Mouse (Mus musculus): ENCODE measurements around the gene Asl. TPM values are rescaled to one million over a fixed set of nuclear protein-coding genes. Genes with fewer than 3 reads are reported as not detected.

The Asl gene
- polyA plus RNA-seq, 1 experiment from 2014 or later, result 42.4 TPM

GRCm38 (mm10) chr5:130059413-130060328, 30.6 kb upstream of the Asl start:
- Histone ChIP-seq H3K36me3 (replicated peaks) (peaks cover 5% of the 10 kb centered on the region; the same call in 1 of the 2 replicates), H3K27ac (0 out of 2 replicates have a peak overlapping the region, but pooled peaks have one; percentile 15), H3K4me1 (no peaks in the 10 kb centered on the region), H3K4me2 (no peak overlapping the region), H3K27me3 (replicated peaks) (no peaks in the 10 kb centered on the region), H3K4me3 (no peak overlapping the region), H3K9ac (no peak overlapping the region), H3K9me3 (no peaks in the 10 kb centered on the region)
- 66% methylated on average over 12 of the region's 12 CpGs for WGBS
- ATAC-seq (replicated peaks), result no peak

- WGBS, result 98% methylated on average over 2 of the region's 2 CpGs
- H3K27me3 ChIP-seq (replicated peaks), result no peaks in the 10 kb centered on the region
- no peak overlapping the region for H3K4me2 ChIP-seq
- H3K4me1 ChIP-seq, result no peaks in the 10 kb centered on the region
- H3K36me3 ChIP-seq (replicated peaks), result peaks cover 5% of the 10 kb centered on the region; the same call in 1 of the 2 replicates
- no peak overlapping the region for H3K27ac ChIP-seq
- no peaks in the 10 kb centered on the region for H3K9me3 ChIP-seq
- no peak overlapping the region for H3K4me3 ChIP-seq
- no peak overlapping the region for H3K9ac ChIP-seq
- no peak for ATAC-seq (replicated peaks)
These were observed 27.3 kb upstream of the Asl start for GRCm38 (mm10) chr5:130056303-130056702.

DNA sequence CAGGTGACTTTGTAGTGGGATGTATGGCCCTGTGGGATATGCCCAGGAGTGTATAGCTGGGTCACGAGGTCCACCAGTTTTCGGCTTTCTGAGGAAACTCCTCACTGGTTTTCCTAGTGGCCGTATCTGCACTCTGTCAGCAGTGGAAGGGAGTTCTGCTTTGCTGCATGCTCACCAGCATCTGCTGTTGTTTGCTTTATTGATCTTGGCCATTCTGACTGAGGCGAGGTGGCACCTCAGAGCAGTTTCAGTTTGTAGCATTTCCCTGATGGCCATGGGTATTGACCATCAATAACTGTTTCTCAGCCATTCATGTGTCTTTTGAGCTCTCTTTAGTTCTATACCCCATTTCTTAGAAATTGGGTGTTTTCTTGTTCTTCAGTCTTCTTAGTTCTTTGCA, 26.6 kb upstream of the Asl start:
- Histone ChIP-seq H3K4me3 (no peak overlapping the region), H3K4me2 (no peak overlapping the region), H3K4me1 (no peaks in the 10 kb centered on the region), H3K27me3 (replicated peaks) (no peaks in the 10 kb centered on the region), H3K36me3 (replicated peaks) (peaks cover 5% of the 10 kb centered on the region; the same call in 1 of the 2 replicates), H3K9ac (no peak overlapping the region), H3K9me3 (no peaks in the 10 kb centered on the region), H3K27ac (no peak overlapping the region)
- no peak for ATAC-seq (replicated peaks)
- 92% methylated on average over 4 of the region's 4 CpGs for WGBS

- H3K9ac ChIP-seq, result no peak overlapping the region
- H3K36me3 ChIP-seq (replicated peaks), result peaks cover 5% of the 10 kb centered on the region; the same call in 1 of the 2 replicates
- H3K9me3 ChIP-seq, result no peaks in the 10 kb centered on the region
- no peak overlapping the region for H3K4me2 ChIP-seq
- H3K4me3 ChIP-seq, result no peak overlapping the region
- no peaks in the 10 kb centered on the region for H3K27me3 ChIP-seq (replicated peaks)
- H3K4me1 ChIP-seq, result no peaks in the 10 kb centered on the region
- H3K27ac ChIP-seq, result no peak overlapping the region
- no peak for ATAC-seq (replicated peaks)
- 89% methylated on average over 6 of the region's 6 CpGs for WGBS
These were observed 23.9 kb upstream of the Asl start for GRCm38 (mm10) chr5:130052955-130053354.

DNA sequence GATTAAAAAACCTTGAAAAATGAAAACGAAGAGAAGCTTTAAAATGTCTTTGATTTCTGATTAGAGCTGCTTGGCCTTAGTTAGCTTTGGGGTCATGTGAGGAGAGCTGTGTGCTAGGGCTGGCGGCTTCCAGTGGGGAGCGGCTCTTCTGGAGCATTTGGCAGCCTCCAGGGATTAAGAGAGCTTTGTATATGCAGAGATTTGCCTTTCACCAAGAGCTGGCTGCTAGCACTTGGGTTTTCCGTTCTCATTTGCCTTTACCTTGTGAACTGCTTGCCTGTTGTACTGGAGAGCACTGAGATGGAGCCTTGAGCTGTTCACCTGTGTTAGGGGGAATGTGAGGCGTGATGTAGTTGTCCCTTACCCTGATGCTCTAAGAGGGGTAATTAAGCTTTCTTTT, 23.5 kb upstream of the Asl start:
- Histone ChIP-seq H3K27me3 (replicated peaks) (no peaks in the 10 kb centered on the region), H3K36me3 (replicated peaks) (peaks cover 5% of the 10 kb centered on the region; the same call in 1 of the 2 replicates), H3K4me1 (no peaks in the 10 kb centered on the region), H3K4me3 (no peak overlapping the region), H3K9ac (no peak overlapping the region), H3K9me3 (no peaks in the 10 kb centered on the region), H3K4me2 (no peak overlapping the region), H3K27ac (no peak overlapping the region)
- 68% methylated on average over 5 of the region's 5 CpGs for WGBS
- no peak for ATAC-seq (replicated peaks)

GRCm38 (mm10) chr5:130051073-130051860, 22.2 kb upstream of the Asl start:
- no peaks in the 10 kb centered on the region for H3K9me3 ChIP-seq
- no peak overlapping the region for H3K4me3 ChIP-seq
- H3K4me1 ChIP-seq, result no peaks in the 10 kb centered on the region
- no peak overlapping the region for H3K27ac ChIP-seq
- no peak overlapping the region for H3K4me2 ChIP-seq
- ATAC-seq (replicated peaks), result no peak
- H3K27me3 ChIP-seq (replicated peaks), result no peaks in the 10 kb centered on the region
- 83% methylated on average over 15 of the region's 15 CpGs for WGBS
- H3K36me3 ChIP-seq (replicated peaks), result peaks cover 11% of the 10 kb centered on the region; the same call in 1 of the 2 replicates
- no peak overlapping the region for H3K9ac ChIP-seq

GRCm38 (mm10) chr5:130050416-130050815, 21.4 kb upstream of the Asl start:
- Histone ChIP-seq H3K9me3 (no peaks in the 10 kb centered on the region), H3K27ac (no peak overlapping the region), H3K4me3 (no peak overlapping the region), H3K27me3 (replicated peaks) (no peaks in the 10 kb centered on the region), H3K9ac (no peak overlapping the region), H3K4me2 (no peak overlapping the region), H3K36me3 (replicated peaks) (peaks cover 10% of the 10 kb centered on the region; the same call in 1 of the 2 replicates), H3K4me1 (no peaks in the 10 kb centered on the region)
- no peak for ATAC-seq (replicated peaks)
- WGBS, result 31% methylated on average over 6 of the region's 6 CpGs

DNA sequence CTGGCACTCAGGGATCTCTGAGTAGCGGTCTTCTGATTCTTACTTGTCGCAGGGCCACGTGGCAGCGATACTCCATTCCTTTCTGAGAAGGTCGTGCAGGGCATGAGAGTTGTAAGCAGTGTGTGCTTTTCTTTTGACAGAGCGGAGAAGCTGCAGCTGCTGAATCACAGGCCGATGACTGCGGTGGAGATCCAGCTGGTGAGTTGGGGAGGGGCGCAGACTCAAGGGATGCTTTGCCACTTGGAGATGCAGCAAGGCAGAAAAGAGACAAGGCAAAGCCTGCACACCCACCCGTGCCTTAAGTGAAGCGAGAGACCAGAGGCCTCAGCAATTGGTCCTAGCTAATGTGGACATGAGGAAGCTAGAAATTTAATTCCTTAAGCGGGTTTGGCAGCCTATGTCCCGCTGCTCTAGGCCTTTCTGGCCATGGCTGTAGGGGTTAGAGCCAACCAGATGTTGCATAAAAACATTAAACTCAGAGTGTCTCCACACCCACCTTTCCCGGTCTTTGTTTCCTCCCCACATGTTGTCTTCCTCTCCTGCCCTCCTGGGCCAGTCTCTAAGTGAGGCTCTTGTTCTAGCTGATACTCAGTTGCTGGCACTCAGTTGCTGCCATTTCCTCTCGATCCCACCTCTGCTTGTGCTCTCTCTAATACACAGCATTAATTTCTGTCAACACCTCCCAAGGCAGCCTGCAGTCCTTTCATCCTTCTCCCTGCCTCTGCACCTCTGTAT, 19.9 kb upstream of the Asl start:
- 80% methylated on average over 15 of the region's 15 CpGs for WGBS
- no peak for ATAC-seq (replicated peaks)
- H3K27me3 ChIP-seq (replicated peaks), result no peaks in the 10 kb centered on the region
- no peak overlapping the region for H3K4me2 ChIP-seq
- H3K36me3 ChIP-seq (replicated peaks), result peaks cover 7% of the 10 kb centered on the region; the same call in 1 of the 2 replicates
- H3K9me3 ChIP-seq, result no peaks in the 10 kb centered on the region
- H3K4me3 ChIP-seq, result no peak overlapping the region
- H3K4me1 ChIP-seq, result no peaks in the 10 kb centered on the region
- H3K9ac ChIP-seq, result no peak overlapping the region
- H3K27ac ChIP-seq, result no peak overlapping the region

DNA sequence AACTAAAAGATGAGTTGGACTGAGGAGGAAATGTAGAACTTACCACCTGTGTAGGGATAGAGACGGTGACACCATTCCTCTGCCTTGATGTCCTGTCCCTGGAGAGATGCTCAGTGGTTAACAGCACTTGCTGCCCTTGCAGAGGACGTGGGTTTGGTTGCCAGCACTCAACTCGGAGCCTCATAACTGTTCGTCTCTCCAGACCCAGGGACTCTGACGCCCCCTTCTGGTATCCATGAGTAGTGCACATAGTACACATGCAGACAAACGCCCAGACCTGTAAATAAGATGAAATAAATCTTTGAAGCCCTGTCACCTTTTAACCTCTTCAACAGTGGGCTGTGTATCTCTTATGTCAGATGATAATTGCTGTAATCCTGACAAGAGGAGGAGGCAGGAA, 18.0 kb upstream of the Asl start:
- ATAC-seq (replicated peaks), result no peak
- peaks cover 20% of the 10 kb centered on the region for H3K36me3 ChIP-seq (replicated peaks)
- no peak overlapping the region for H3K27ac ChIP-seq
- H3K4me1 ChIP-seq, result no peaks in the 10 kb centered on the region
- H3K4me3 ChIP-seq, result no peak overlapping the region
- H3K9me3 ChIP-seq, result no peaks in the 10 kb centered on the region
- WGBS, result 82% methylated on average over 6 of the region's 6 CpGs
- H3K27me3 ChIP-seq (replicated peaks), result no peaks in the 10 kb centered on the region
- H3K9ac ChIP-seq, result no peak overlapping the region
- H3K4me2 ChIP-seq, result no peak overlapping the region

DNA sequence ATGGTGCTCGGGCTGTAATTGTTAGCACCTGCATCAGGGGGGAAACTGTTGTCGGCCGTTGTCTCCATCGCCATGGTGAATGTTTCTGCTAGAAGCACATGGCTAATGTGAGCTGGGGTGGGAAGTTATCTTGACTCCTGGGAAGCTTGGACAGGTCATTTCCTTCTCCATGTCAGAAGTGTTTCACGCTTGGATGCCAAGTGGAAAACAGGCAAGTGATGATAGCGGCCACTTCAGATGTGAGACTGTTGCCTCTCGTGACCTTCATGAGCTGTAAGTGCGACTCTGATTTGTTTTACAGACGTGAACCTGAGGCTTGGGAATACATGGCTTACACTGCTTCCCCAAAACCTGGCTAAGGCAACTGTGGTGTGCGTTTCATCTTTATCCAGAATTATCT, 17.5 kb upstream of the Asl start:
- Histone ChIP-seq H3K4me2 (no peak overlapping the region), H3K9ac (no peak overlapping the region), H3K4me3 (no peak overlapping the region), H3K4me1 (no peaks in the 10 kb centered on the region), H3K27me3 (replicated peaks) (no peaks in the 10 kb centered on the region), H3K9me3 (no peaks in the 10 kb centered on the region), H3K36me3 (replicated peaks) (peaks cover 23% of the 10 kb centered on the region), H3K27ac (no peak overlapping the region)
- ATAC-seq (replicated peaks), result no peak
- 92% methylated on average over 10 of the region's 10 CpGs for WGBS

DNA sequence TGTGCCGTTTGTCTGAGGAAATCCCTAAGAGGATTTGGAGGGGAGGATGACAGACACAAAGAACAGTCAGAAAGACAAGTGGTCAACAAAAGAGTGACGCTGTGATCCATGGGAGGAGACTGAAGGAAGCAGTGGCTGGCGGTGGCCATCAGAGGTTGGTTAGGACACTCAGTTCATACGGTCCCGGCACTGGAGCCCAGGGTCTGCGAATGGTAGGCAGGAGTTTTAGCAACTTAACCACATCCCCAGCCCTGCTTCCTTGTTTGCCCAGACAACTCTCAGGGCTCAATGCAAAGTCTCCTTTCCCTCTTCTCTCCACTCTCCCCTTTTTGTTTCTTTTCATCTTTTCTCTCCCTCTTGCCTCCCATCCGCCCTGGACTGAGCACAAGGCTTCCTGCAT, 17.1 kb upstream of the Asl start:
- no peak overlapping the region for H3K9ac ChIP-seq
- peaks cover 23% of the 10 kb centered on the region for H3K36me3 ChIP-seq (replicated peaks)
- H3K4me1 ChIP-seq, result no peaks in the 10 kb centered on the region
- H3K27me3 ChIP-seq (replicated peaks), result no peaks in the 10 kb centered on the region
- H3K27ac ChIP-seq, result no peak overlapping the region
- no peak overlapping the region for H3K4me3 ChIP-seq
- no peak overlapping the region for H3K4me2 ChIP-seq
- H3K9me3 ChIP-seq, result no peaks in the 10 kb centered on the region
- ATAC-seq (replicated peaks), result no peak
- WGBS, result 75% methylated on average over 7 of the region's 7 CpGs

- 72% methylated on average over 7 of the region's 7 CpGs for WGBS
- Histone ChIP-seq H3K9ac (no peak overlapping the region), H3K4me3 (no peak overlapping the region), H3K27me3 (replicated peaks) (no peaks in the 10 kb centered on the region), H3K4me1 (no peaks in the 10 kb centered on the region), H3K27ac (no peak overlapping the region), H3K9me3 (no peaks in the 10 kb centered on the region), H3K4me2 (no peak overlapping the region), H3K36me3 (replicated peaks) (peaks cover 30% of the 10 kb centered on the region)
- no peak for ATAC-seq (replicated peaks)
These were observed 15.2 kb upstream of the Asl start for GRCm38 (mm10) chr5:130044201-130044695.

Data from midbrain, embryonic 15.5 days (tissue).